Mouse (Mus musculus) lung, postnatal 4 days (tissue): ENCODE measurements at regions not wholly inside any gene's neighbourhood (a gene's known extent, or its start where the extent isn't known, plus 50 kb on each side); places are given as distances from the start of the nearest gene placed in this dataset.

Experiments used
- DNase-seq, 2 experiments: peaks; one replicate each; pipeline ENCODE4 v3.0.0; 2021

DNA sequence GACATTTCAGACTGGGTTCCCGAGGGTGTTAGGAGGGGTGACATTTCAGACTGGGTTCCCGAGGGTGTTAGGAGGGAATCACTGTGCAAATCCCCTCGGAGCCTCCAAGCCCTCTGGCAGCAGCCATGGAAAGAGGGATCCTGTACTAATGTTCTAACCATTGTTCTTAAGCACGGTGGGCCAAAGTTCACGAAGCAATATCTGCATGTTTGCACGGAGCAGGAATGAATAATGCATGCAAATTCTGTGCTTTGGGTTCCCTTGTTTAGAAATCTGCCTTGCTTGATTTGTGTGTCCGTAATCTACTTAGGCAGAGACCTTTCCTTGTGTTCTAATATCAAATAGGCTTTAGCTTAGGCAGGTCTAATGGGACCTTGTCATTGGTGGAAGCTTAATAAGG, 55.9 kb upstream of the Zfp280d start:
- no peak for DNase-seq

DNA sequence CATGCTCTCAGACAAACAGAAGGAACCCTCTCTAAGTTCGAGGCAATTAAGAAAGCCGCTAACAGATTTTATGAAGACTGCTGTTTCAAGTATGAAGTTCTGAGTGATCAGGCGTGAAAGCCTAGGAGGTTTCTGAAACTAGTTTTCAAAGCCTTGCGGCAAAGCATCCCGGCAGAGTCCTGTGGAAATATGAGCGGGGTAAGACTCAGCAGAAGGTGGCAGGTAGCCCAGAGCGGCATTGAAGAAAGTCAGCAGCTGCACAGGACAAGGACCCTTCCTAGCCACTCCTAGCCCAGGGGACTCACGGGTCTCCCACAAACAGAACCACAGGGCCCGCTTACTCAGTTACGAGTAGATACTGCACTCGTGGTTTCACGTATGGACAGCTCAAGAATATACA, 54.8 kb upstream of the Zfp280d start:
- no peak for DNase-seq

DNA sequence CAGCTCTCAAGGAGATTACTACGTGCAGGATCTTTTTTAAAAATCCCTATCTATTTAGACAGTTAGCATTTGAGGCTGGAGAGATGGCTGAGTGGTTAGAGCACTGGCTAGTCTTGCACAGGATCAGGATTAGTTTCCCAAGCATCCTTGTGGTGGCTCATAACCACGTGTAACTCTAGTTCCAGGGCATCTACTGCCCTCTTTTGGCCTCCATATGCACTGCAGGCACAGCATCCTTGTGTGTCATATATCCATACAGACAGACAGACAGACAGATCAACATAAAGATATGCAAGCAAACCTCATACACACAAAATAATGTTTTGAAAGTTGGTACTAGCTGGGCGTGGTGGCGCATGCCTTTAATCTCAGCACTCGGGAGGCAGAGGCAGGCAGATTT, 53.3 kb upstream of the Zfp280d start:
- no peak for DNase-seq
